Mouse (Mus musculus) left cerebral cortex, postnatal 10 days (tissue): Measurements from ENCODE around the gene Hoxb4. TPM values are rescaled to one million over a fixed set of nuclear protein-coding genes. Genes with fewer than 3 reads are reported as not detected.

Experiments
- DNase-seq, 2 experiments: peaks; one replicate each; pipeline ENCODE4 v3.0.0; 2021 to 2022; ENCODE audit warnings: low spot score in 2 of 2, mixed read lengths in 1 of 2; ENCODE audit errors: extremely low spot score in 1 of 2
- intact Hi-C: fragments of 180-260 bp; cut with DNase I; formaldehyde crosslinking; loops from one replicate; pipeline ENCODE4 v1.15.1; 2025
- total RNA-seq, 2 experiments: library from RNA; stranded (reverse); gene quantifications; 2 replicates each; pipeline ENCODE4 v1.2.3; 2021

The Hoxb4 gene
- total RNA-seq, 2 experiments from 2014 or later = not detected

GRCm38 (mm10) chr11:96282795-96283430 is 35.2 kb upstream of the Hoxb4 start:
- no peak for DNase-seq
- intact Hi-C loops = loop anchor here (5.0 to 10.0 kb wide), 3 partner anchors 278 to 462 kb away; partner anchors contain the start of gene Igf2bp1

- intact Hi-C loops = loop anchor here (5.0 to 10.0 kb wide), 3 partner anchors 279 to 461 kb away; partner anchors contain the start of gene Igf2bp1
- DNase-seq = peak in 1 of 2 experiments; percentile 36
Measured at GRCm38 (mm10) chr11:96284041-96284749, 33.9 kb upstream of the Hoxb4 start.

GRCm38 (mm10) chr11:96284774-96285734 is 33.0 kb upstream of the Hoxb4 start:
- DNase-seq = no peak
- intact Hi-C loops = loop anchor here (5.0 to 10.0 kb wide), 3 partner anchors 280 to 460 kb away; partner anchors contain the start of gene Igf2bp1

GRCm38 (mm10) chr11:96285771-96286738 is 32.0 kb upstream of the Hoxb4 start, which contains the start of gene Hoxb7:
Hoxb7 (plus strand) TSS chr11:96286623.
- DNase-seq = no peak
- intact Hi-C loops = loop anchor here (10.0 kb wide), 2 partner anchors 281 to 459 kb away; partner anchors contain the start of gene Igf2bp1

GRCm38 (mm10) chr11:96286739-96287385 is 31.2 kb upstream of the Hoxb4 start:
- intact Hi-C loops = loop anchor here (10.0 kb wide), 2 partner anchors 282 to 458 kb away; partner anchors contain the start of gene Igf2bp1
- DNase-seq = no peak

- intact Hi-C loops = loop anchor here (10.0 kb wide), 2 partner anchors 283 to 457 kb away; partner anchors contain the start of gene Igf2bp1
- DNase-seq = no peak
Measured at GRCm38 (mm10) chr11:96287411-96287810, 30.7 kb upstream of the Hoxb4 start.

GRCm38 (mm10) chr11:96288455-96289221 is 29.4 kb upstream of the Hoxb4 start:
- intact Hi-C loops = loop anchor here (10.0 kb wide), 2 partner anchors 284 to 456 kb away; partner anchors contain the start of gene Igf2bp1
- DNase-seq = no peak

- intact Hi-C loops = loop anchor here (10.0 kb wide), 2 partner anchors 284 to 456 kb away; partner anchors contain the start of gene Igf2bp1
- no peak for DNase-seq
Measured at GRCm38 (mm10) chr11:96289293-96289692, 28.8 kb upstream of the Hoxb4 start.

- intact Hi-C loops = loop anchor here (5.0 to 10.0 kb wide), 3 partner anchors 62 to 455 kb away; partner anchors contain the start of genes Hoxb2 and Igf2bp1
- no peak for DNase-seq
Measured at GRCm38 (mm10) chr11:96289837-96290236, 28.2 kb upstream of the Hoxb4 start.

- DNase-seq = no peak
- intact Hi-C loops = loop anchor here (5.0 kb wide), 1 partner anchor 61 kb away; the partner anchor contains the start of gene Hoxb2
Measured at GRCm38 (mm10) chr11:96290705-96291355, 27.2 kb upstream of the Hoxb4 start.

- DNase-seq = no peak
- intact Hi-C loops = loop anchor here (5.0 kb wide), 1 partner anchor 60 kb away; the partner anchor contains the start of gene Hoxb2
Measured at GRCm38 (mm10) chr11:96291681-96292564, 26.1 kb upstream of the Hoxb4 start, which contains the start of gene Hoxb6. Hoxb6 (plus strand) TSS chr11:96292476.

- no peak for DNase-seq
- intact Hi-C loops = loop anchor here (5.0 kb wide), 1 partner anchor 60 kb away; the partner anchor contains the start of gene Hoxb2
Measured at GRCm38 (mm10) chr11:96292565-96293301, 25.3 kb upstream of the Hoxb4 start.

- no peak for DNase-seq
- intact Hi-C loops = loop anchor here (5.0 kb wide), 1 partner anchor 59 kb away; the partner anchor contains the start of gene Hoxb2
Measured at GRCm38 (mm10) chr11:96293302-96293921, 24.7 kb upstream of the Hoxb4 start.
